Mouse (Mus musculus): Measurements from ENCODE around the gene Klf4.

Klf4 gene

GRCm38 (mm10) chr4:55532407-55533195 is at the start of gene Klf4:
TSS of gene Klf4 (minus strand) at chr4:55532466.
- DNase-seq (ENCODE audit: low spot score in 2 of 2), result peak; percentile 63 to 88

GRCm38 (mm10) chr4:55571432-55571831 is 39.2 kb upstream of the Klf4 start:
- DNase-seq (ENCODE audit: low spot score in 2 of 2), result no peak

DNA sequence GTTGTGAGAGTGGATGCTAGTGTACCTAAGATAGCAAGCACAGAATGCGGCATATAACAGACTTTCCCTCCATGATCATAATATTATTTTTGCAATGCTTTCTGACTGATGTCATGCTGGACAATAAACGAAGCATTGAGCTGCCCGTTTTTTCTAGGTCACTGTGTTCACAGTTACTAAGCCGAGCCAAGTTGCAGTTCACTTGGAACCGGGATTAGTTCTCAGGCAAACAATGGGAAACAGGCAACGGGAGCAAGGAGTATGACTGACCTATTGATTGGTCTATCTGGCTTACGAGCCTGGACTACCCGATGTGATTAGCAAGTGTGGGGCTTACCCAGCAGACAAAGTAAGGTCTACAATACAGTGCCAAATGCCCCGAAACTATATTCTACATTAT is 35.7 kb upstream of the Klf4 start:
- no peak for DNase-seq (ENCODE audit: low spot score in 2 of 2)

DNA sequence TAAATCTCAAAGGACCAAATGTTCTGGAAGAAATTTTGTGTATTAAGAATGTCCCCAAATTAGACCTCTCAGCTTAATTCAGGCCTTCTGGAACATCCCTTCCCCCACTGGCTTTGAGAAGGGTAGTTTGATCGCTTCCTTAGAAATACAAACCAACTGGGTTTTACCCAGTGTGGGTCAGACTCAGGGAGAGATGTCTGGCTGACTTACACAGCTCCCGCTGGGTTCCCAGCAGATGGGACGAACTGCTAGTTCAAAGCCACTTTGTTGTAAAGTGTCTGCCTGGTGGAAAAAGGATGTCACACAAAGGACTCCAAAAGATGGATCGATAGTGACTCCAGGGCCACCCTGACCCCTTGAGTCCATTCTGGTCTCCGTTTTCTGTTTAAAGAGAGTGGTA is 35.3 kb upstream of the Klf4 start:
- no peak for DNase-seq (ENCODE audit: low spot score in 2 of 2)

GRCm38 (mm10) chr4:55564317-55564716 is 32.1 kb upstream of the Klf4 start:
- DNase-seq (ENCODE audit: low spot score in 2 of 2), result no peak

DNA sequence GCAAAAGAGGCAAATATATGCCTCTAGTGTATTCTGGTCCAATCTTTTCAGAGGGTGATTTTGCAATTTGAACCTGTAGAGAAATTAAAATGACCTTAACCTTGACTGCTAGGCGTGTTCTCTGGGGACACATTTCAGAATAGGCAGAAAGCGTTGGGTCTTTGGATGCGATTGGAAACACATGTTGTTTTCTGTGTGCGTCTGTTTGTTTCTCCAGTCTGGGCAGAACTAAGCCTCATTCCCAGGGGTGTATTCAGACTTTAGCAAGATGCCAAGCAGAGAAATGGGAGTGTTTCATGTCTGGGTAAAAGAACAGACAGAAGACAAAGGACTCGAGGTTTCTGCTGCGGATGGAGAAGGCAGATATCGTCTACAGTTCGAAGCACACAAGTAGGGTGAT is 30.8 kb upstream of the Klf4 start:
- DNase-seq (ENCODE audit: low spot score in 2 of 2), result no peak

GRCm38 (mm10) chr4:55562062-55562461 is 29.8 kb upstream of the Klf4 start:
- no peak for DNase-seq (ENCODE audit: low spot score in 2 of 2)

GRCm38 (mm10) chr4:55546869-55547268 is 14.6 kb upstream of the Klf4 start:
- DNase-seq (ENCODE audit: low spot score in 2 of 2), result no peak

DNA sequence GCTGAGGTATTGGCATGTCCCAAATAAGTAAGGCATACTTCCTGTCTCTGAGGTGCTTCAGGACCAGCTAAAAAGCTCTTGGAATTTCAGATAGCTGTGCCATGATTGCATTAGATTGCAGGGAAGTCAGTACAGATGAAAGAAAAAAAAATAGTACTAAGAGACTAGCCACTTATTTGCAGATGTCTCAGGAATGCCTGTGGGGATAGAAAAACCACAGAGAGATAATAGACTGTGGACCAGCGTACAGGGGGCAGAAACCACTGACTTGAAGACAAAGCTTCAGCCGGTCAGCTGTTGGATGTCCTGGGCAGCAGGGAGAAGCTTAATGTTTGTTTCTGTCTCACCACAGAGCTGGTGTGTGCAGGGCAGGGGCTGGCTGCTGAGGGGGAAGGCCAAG is 10.5 kb upstream of the Klf4 start:
- DNase-seq (ENCODE audit: low spot score in 2 of 2), result no peak

DNA sequence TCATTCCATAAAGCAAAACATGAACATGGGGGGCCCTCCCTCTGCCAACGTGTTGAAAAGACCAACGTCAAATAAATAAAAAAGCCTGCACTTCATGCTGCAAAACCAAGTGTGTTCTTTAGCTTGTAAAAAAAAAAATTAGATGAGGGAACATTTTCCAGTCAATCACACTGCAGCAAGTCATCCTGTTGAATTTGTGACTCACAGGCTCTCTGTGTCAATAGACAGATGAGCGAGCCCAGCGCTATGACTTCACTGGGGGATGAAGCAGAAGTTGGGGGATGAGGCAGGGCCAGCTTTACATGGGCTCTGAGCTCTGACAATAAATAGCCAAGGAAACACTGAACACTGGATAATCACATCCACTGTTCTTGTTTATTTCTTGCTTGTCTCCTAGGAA is 9.4 kb upstream of the Klf4 start:
- DNase-seq (ENCODE audit: low spot score in 2 of 2), result no peak

DNA sequence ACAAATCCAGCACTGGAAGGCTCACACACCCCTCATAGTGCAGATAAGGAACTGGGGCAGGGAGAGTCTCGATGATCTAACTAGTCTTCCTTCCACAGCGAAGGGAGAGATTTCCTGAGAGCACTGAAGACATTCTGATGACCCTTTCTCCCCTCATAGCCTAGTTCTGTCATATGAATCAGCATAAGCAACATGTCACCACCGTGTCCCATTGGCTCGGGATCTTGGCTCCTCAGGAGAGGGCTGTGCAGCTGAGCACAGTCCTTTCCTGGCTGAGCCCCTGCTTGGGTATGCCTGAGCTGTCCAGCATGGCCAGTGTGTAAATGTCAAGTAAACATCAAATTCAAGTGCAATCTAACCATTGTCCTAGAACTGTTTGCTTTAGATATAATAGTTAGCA is 9.0 kb upstream of the Klf4 start:
- DNase-seq (ENCODE audit: low spot score in 2 of 2), result no peak

DNA sequence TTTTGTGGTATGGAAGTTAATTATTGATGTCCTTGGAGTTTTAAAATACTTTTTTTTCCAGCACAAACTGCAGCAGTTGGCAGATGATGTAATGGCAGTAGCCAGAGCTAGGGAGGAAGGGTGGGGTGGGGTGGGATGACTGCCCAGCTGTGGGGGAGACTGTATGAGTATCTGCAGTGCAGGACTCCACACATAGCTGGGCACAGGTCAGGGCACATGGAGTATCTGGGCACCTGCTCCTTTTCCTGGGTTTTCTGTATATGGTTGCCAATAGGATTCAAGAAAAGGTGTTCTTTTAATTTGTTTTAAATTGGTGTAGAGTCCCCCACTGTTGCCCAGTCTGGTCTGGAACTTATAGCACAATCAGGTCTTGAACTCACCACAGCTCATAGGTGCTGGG is 2.7 kb upstream of the Klf4 start:
- DNase-seq (ENCODE audit: low spot score in 2 of 2), result no peak

DNA sequence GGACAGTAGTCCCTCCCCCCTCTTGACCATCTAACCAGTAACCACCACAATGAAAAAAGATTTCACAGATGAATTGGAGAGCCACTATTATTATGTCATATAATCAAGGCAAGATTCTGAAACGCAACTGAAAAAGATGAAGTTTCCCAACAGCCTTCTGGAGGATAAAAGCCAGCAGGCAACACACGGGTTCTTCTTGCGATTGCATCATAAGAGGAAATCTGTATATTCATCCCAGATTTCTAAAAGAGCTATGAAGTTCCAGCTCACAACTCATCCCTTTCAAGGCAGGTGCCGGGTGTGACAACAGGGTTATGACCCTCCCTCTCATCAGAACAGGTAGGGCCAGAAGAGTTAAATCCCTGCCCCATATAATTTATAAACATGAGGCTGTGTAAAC is 2.2 kb upstream of the Klf4 start:
- no peak for DNase-seq (ENCODE audit: low spot score in 2 of 2)

- no peak for DNase-seq (ENCODE audit: low spot score in 2 of 2)
These were observed 1.6 kb upstream of the Klf4 start for GRCm38 (mm10) chr4:55533803-55534254.

GRCm38 (mm10) chr4:55533196-55533802 is 1.0 kb upstream of the Klf4 start:
- DNase-seq (ENCODE audit: low spot score in 2 of 2), result no peak

- DNase-seq (ENCODE audit: low spot score in 2 of 2), result no peak
These were observed 335 bp downstream of the Klf4 start for GRCm38 (mm10) chr4:55531856-55532406.

DNA sequence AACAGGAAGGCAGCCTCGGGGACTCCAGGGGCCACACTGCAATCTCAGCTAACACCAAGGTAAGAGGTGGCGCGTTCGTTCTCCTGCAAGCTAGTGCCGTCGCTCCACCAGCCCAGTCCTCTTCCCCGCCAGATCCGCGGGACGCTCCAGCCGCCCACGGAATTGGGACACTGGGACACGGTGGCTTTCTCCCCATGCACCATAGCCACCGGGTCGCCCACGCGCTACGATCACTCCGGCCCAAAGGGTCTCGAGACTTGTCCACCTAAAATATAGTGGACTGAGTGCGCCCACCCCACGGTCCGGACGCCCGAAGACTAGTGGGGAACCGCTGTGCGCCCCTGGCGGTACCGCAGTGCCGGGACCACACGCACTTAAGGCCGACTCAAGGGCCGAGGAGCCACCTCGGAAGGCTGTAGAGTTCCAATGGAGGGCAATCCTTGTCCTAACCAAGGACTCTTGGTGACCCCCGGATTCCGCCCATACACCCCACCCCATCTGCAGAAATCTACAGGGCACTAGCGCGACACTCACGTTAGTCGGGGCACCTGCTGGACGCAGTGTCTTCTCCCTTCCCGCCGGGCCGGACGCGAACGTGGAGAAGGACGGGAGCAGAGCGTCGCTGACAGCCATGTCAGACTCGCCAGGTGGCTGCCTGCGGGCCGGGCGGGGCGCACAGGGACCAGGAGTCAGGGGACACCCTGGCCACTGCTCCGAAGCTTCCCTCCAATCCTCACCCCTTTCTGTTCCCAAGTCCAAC is 990 bp downstream of the Klf4 start:
- no peak for DNase-seq (ENCODE audit: low spot score in 2 of 2)

- DNase-seq (ENCODE audit: low spot score in 2 of 2), result no peak
These were observed 1.6 kb downstream of the Klf4 start for GRCm38 (mm10) chr4:55530731-55531095.

DNA sequence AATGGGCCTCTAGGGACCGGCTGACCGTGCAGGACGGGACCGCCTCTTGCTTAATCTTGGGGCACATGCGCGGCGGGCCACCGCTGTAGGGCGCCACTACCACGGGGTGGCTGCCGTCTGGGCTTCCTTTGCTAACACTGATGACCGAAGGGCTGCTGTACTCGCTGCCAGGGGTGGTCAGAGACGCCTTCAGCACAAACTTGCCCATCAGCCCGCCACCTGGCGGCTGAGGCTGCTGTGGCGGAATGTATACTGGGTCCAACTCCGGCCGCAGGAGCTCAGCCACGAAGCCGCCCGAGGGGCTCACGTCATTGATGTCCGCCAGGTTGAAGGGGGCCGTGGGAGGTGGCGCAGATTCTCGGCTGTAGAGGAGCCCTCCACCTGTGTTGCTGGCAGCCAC is 2.0 kb downstream of the Klf4 start:
- DNase-seq (ENCODE audit: low spot score in 2 of 2), result peak in 1 of 2 experiments; percentile 65

GRCm38 (mm10) chr4:55528404-55528803 is 3.9 kb downstream of the Klf4 start:
- DNase-seq (ENCODE audit: low spot score in 2 of 2), result no peak

GRCm38 (mm10) chr4:55527931-55528330 is 4.3 kb downstream of the Klf4 start:
- no peak for DNase-seq (ENCODE audit: low spot score in 2 of 2)
